Mouse (Mus musculus): ENCODE results near the gene Cops2. TPM values are rescaled to one million over a fixed set of nuclear protein-coding genes. Genes with fewer than 3 reads are reported as not detected.

Gene Cops2
- polyA plus RNA-seq, 1 experiment = 0.59 TPM

- H3K27me3 ChIP-seq (ENCODE audit: control insufficient read depth) = no peaks in the 10 kb centered on the region
- H3K4me1 ChIP-seq (ENCODE audit: control insufficient read depth) = no peaks in the 10 kb centered on the region
- TF ChIP-seq TAL1 (IDR thresholded peaks at IDR 0.05; ENCODE audit: low read length) = no peak
- TF ChIP-seq GATA1 (IDR thresholded peaks at IDR 0.05; ENCODE audit: low read length) = no peak
- H3K9me3 ChIP-seq (ENCODE audit: control insufficient read depth, low read length) = peaks cover 5% of the 10 kb centered on the region; the same call in 1 of the 2 replicates
- no peaks in the 10 kb centered on the region for H3K36me3 ChIP-seq (ENCODE audit: control insufficient read depth)
- H3K4me3 ChIP-seq (replicated peaks) = no peak overlapping the region
Observed at GRCm38 (mm10) chr2:125885891-125886576, 27.1 kb upstream of the Cops2 start.

GRCm38 (mm10) chr2:125870159-125870558 is 11.2 kb upstream of the Cops2 start:
- TF ChIP-seq GATA1 (IDR thresholded peaks at IDR 0.05; ENCODE audit: low read length) = no peak
- no peak for TF ChIP-seq TAL1 (IDR thresholded peaks at IDR 0.05; ENCODE audit: low read length)
- Histone ChIP-seq H3K27me3 (ENCODE audit: control insufficient read depth) (no peaks in the 10 kb centered on the region), H3K4me3 (replicated peaks) (no peak overlapping the region), H3K9me3 (ENCODE audit: control insufficient read depth, low read length) (no peaks in the 10 kb centered on the region), H3K4me1 (ENCODE audit: control insufficient read depth) (peaks cover 26% of the 10 kb centered on the region), H3K36me3 (ENCODE audit: control insufficient read depth) (no peaks in the 10 kb centered on the region; the same call in 1 of the 2 replicates)

GRCm38 (mm10) chr2:125868301-125868700 is 9.4 kb upstream of the Cops2 start:
- Histone ChIP-seq H3K4me3 (replicated peaks) (no peak overlapping the region), H3K36me3 (ENCODE audit: control insufficient read depth) (no peaks in the 10 kb centered on the region; the same call in 1 of the 2 replicates), H3K9me3 (ENCODE audit: control insufficient read depth, low read length) (no peaks in the 10 kb centered on the region), H3K4me1 (ENCODE audit: control insufficient read depth) (peaks cover 45% of the 10 kb centered on the region), H3K27me3 (ENCODE audit: control insufficient read depth) (no peaks in the 10 kb centered on the region)
- TF ChIP-seq GATA1 (IDR thresholded peaks at IDR 0.05; ENCODE audit: low read length) (no peak), TAL1 (IDR thresholded peaks at IDR 0.05; ENCODE audit: low read length) (no peak)

DNA sequence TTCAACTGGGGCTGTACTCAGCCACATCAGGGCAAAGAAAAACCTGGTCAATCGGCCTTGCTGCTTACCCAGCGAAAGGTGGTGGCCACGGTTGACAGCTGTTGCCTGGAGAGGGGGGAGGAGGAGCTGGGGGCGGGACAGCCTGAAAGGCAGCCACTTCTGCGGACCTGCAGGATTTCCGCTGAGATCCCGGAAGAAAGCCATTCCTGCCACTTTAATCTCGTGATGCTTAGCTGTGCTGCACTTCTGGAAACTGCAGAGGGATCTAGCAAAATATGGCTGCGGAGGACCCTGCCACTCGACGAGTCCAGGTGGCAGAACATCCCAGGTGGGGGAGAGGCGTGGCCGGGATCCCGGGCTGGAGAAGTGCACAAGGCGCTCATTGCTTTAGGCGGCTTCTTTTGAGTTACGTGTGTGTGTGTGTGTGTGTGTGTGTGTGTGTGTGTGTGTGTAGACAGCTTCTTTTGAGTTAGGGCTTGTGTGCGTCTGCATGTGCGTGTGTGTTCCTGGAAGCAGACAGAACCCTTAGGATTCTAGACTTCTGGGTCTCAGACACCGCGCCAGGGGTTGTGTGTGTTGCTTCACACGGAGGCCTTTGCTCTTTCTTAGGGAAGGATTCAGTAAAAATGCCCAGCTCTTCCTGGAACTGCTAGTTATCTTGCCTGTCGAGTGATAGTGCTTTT is 7.3 kb upstream of the Cops2 start:
- Histone ChIP-seq H3K9me3 (ENCODE audit: control insufficient read depth, low read length) (no peaks in the 10 kb centered on the region), H3K27me3 (ENCODE audit: control insufficient read depth) (no peaks in the 10 kb centered on the region), H3K4me3 (replicated peaks) (peak overlapping the region; percentile 67), H3K4me1 (ENCODE audit: control insufficient read depth) (peaks cover 44% of the 10 kb centered on the region), H3K36me3 (ENCODE audit: control insufficient read depth) (no peaks in the 10 kb centered on the region)
- TF ChIP-seq TAL1 (IDR thresholded peaks at IDR 0.05; ENCODE audit: low read length) (no peak), GATA1 (IDR thresholded peaks at IDR 0.05; ENCODE audit: low read length) (no peak)

- Histone ChIP-seq H3K27me3 (ENCODE audit: control insufficient read depth) (no peaks in the 10 kb centered on the region), H3K9me3 (ENCODE audit: control insufficient read depth, low read length) (no peaks in the 10 kb centered on the region), H3K36me3 (ENCODE audit: control insufficient read depth) (no peaks in the 10 kb centered on the region), H3K4me1 (ENCODE audit: control insufficient read depth) (peaks cover 43% of the 10 kb centered on the region), H3K4me3 (replicated peaks) (no peak overlapping the region)
- TF ChIP-seq GATA1 (IDR thresholded peaks at IDR 0.05; ENCODE audit: low read length) = no peak
- no peak for TF ChIP-seq TAL1 (IDR thresholded peaks at IDR 0.05; ENCODE audit: low read length)
Observed at GRCm38 (mm10) chr2:125865585-125865984, 6.6 kb upstream of the Cops2 start.

GRCm38 (mm10) chr2:125864551-125864950 is 5.6 kb upstream of the Cops2 start:
- no peaks in the 10 kb centered on the region for H3K27me3 ChIP-seq (ENCODE audit: control insufficient read depth)
- H3K4me1 ChIP-seq (ENCODE audit: control insufficient read depth) = peaks cover 46% of the 10 kb centered on the region
- no peak overlapping the region for H3K4me3 ChIP-seq (replicated peaks)
- 0 out of 2 replicates have a peak, but pooled peaks have one; percentile 25 for TF ChIP-seq GATA1 (IDR thresholded peaks at IDR 0.05; ENCODE audit: low read length)
- TF ChIP-seq TAL1 (IDR thresholded peaks at IDR 0.05; ENCODE audit: low read length) = no peak
- H3K9me3 ChIP-seq (ENCODE audit: control insufficient read depth, low read length) = no peaks in the 10 kb centered on the region
- H3K36me3 ChIP-seq (ENCODE audit: control insufficient read depth) = no peaks in the 10 kb centered on the region

- Histone ChIP-seq H3K36me3 (ENCODE audit: control insufficient read depth) (no peaks in the 10 kb centered on the region), H3K27me3 (ENCODE audit: control insufficient read depth) (no peaks in the 10 kb centered on the region), H3K9me3 (ENCODE audit: control insufficient read depth, low read length) (no peaks in the 10 kb centered on the region), H3K4me3 (replicated peaks) (no peak overlapping the region), H3K4me1 (ENCODE audit: control insufficient read depth) (peaks cover 51% of the 10 kb centered on the region)
- TF ChIP-seq GATA1 (IDR thresholded peaks at IDR 0.05; ENCODE audit: low read length) (no peak), TAL1 (IDR thresholded peaks at IDR 0.05; ENCODE audit: low read length) (no peak)
Observed at GRCm38 (mm10) chr2:125863799-125864198, 4.9 kb upstream of the Cops2 start.

DNA sequence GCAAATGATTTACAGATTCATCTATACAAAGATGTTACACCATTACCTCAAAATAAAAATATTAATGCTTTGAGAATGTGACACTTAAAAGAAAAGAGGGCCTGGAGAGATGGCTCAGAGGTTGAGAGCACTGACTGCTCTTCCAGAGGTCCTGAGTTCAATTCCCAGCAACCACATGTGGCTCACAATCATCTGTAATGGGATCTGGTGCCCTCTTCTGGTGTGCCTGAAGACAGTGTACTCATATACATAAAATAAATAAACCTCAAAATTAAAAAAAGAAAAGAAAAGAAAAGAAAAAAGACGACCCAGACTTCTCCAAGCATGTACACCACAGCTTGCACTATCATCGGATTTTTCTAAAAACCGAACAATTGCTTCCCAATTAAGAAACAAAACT is 1.2 kb downstream of the Cops2 start:
- Histone ChIP-seq H3K4me3 (replicated peaks) (peak overlapping the region; percentile 78), H3K4me1 (ENCODE audit: control insufficient read depth) (peaks cover 34% of the 10 kb centered on the region), H3K27me3 (ENCODE audit: control insufficient read depth) (no peaks in the 10 kb centered on the region), H3K36me3 (ENCODE audit: control insufficient read depth) (peaks cover 6% of the 10 kb centered on the region), H3K9me3 (ENCODE audit: control insufficient read depth, low read length) (no peaks in the 10 kb centered on the region)
- TF ChIP-seq GATA1 (IDR thresholded peaks at IDR 0.05; ENCODE audit: low read length) (no peak), TAL1 (IDR thresholded peaks at IDR 0.05; ENCODE audit: low read length) (no peak)

GRCm38 (mm10) chr2:125851237-125851636 is 7.7 kb downstream of the Cops2 start:
- no peak for TF ChIP-seq GATA1 (IDR thresholded peaks at IDR 0.05; ENCODE audit: low read length)
- TF ChIP-seq TAL1 (IDR thresholded peaks at IDR 0.05; ENCODE audit: low read length) = peak; percentile 32; the same call in 1 of the 3 replicates
- H3K27me3 ChIP-seq (ENCODE audit: control insufficient read depth) = no peaks in the 10 kb centered on the region
- H3K4me3 ChIP-seq (replicated peaks) = no peak overlapping the region
- no peaks in the 10 kb centered on the region for H3K9me3 ChIP-seq (ENCODE audit: control insufficient read depth, low read length)
- H3K4me1 ChIP-seq (ENCODE audit: control insufficient read depth) = peaks cover 48% of the 10 kb centered on the region
- H3K36me3 ChIP-seq (ENCODE audit: control insufficient read depth) = peaks cover 44% of the 10 kb centered on the region
